Mouse (Mus musculus) heart, embryonic 11.5 days (tissue): Measurements from ENCODE around the gene Hspa1a. TPM values are rescaled to one million over a fixed set of nuclear protein-coding genes. Genes with fewer than 3 reads are reported as not detected.
"Not testable (repeated sequence)": the region's sequence is repeated elsewhere in the genome, so short reads cannot be mapped to it uniquely, and the experiment has no call there.

ENCODE experiments used
- ATAC-seq: fragments of 200-750 bp; cut with Nextera tagmentation; replicated peaks from 2 replicates; pipeline ENCODE4 v1.8.0; 2017; ENCODE audit warnings: moderate library complexity; ENCODE audit not compliant: insufficient number of reproducible peaks, low FRiP score, low TSS enrichment
- H3K27ac ChIP-seq: fragments of 300-500 bp; sonication (generic); 2 replicates; pipeline ENCODE4 v1.5.1; 2014; ENCODE audit warnings: mild to moderate bottlenecking, low read depth, low read length
- H3K27me3 ChIP-seq: fragments of 300-500 bp; sonication (generic); 2 replicates; pipeline ENCODE4 v1.6.1; 2014; ENCODE audit warnings: mild to moderate bottlenecking, low read length, mixed read lengths; ENCODE audit not compliant: control insufficient read depth, insufficient read depth
- H3K36me3 ChIP-seq: fragments of 300-500 bp; sonication (generic); 2 replicates; pipeline ENCODE4 v1.6.1; 2014; ENCODE audit warnings: mild to moderate bottlenecking, low read length, moderate library complexity, mixed read lengths; ENCODE audit not compliant: control insufficient read depth, insufficient read depth
- H3K4me1 ChIP-seq: fragments of 300-500 bp; sonication (generic); 2 replicates; pipeline ENCODE4 v1.6.1; 2014; ENCODE audit warnings: low read length; ENCODE audit not compliant: control insufficient read depth, insufficient read depth
- H3K4me2 ChIP-seq: fragments of 300-500 bp; sonication (generic); 2 replicates; pipeline ENCODE4 v1.6.1; 2014; ENCODE audit warnings: mild to moderate bottlenecking, moderate library complexity
- H3K4me3 ChIP-seq: fragments of 300-500 bp; sonication (generic); 2 replicates; pipeline ENCODE4 v1.5.1; 2014; ENCODE audit warnings: low read depth, low read length
- H3K9ac ChIP-seq: fragments of 300-500 bp; sonication (generic); 2 replicates; pipeline ENCODE4 v1.6.1; 2014; ENCODE audit warnings: mild to moderate bottlenecking, low read depth, low read length, moderate library complexity
- H3K9me3 ChIP-seq: fragments of 300-500 bp; sonication (generic); replicated peaks from 2 replicates; pipeline ENCODE4 v1.6.1; 2016; ENCODE audit warnings: low read length; ENCODE audit not compliant: control insufficient read depth
- WGBS: fragments of 180-500 bp; shearing (Covaris S2); extraction: QIAGEN DNeasy Blood & Tissue Kit; methylation state at CpG from one replicate; pipeline ENCODE4 v1.1.7; 2014; ENCODE audit not compliant: insufficient replicate concordance; 5-methylcytosine and 5-hydroxymethylcytosine counted together
- polyA plus RNA-seq: library from polyadenylated mRNA; unstranded; fragments of >200 nt; fragmentation: Nextera tagmentation; extraction: Ambion mirVana; gene quantifications from 2 replicates; pipeline ENCODE4 v1.2.1, GENCODE M21; 2014

The Hspa1a gene
- polyA plus RNA-seq, 1 experiment from 2014 or later = 1.9 TPM

- Histone ChIP-seq H3K9me3 (no peaks in the 10 kb centered on the region), H3K4me1 (peaks cover 8% of the 10 kb centered on the region; the same call in 1 of the 2 replicates), H3K4me3 (no peak overlapping the region), H3K9ac (no peak overlapping the region), H3K4me2 (no peak overlapping the region), H3K27me3 (no peaks in the 10 kb centered on the region), H3K27ac (no peak overlapping the region), H3K36me3 (peaks cover 46% of the 10 kb centered on the region)
- ATAC-seq = no peak
- 90% methylated on average over 16 of the region's 16 CpGs for WGBS
These were observed 43.3 kb upstream of the Hspa1a start for GRCm38 (mm10) chr17:35015296-35015695.

DNA sequence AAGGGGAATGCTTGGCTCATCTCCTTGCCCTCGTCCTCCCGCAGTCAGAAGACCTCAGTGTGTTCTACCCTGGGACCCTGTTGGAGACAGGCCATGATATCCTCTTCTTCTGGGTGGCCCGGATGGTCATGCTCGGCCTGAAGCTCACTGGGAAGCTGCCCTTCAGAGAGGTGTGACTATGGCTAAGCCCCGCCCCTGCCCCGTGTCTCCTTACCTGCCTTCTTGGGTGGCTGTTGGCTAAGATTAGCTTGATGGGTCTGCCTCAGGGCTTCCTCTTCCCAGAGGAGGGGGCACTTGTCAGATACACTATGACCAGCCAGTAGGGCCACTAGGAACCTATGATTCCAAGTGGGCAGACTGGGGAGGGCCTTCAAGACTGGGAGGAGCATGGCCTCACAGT, 41.3 kb upstream of the Hspa1a start:
- no peaks in the 10 kb centered on the region for H3K9me3 ChIP-seq
- H3K4me3 ChIP-seq = no peak overlapping the region
- H3K9ac ChIP-seq = no peak overlapping the region
- peaks cover 8% of the 10 kb centered on the region; the same call in 1 of the 2 replicates for H3K4me1 ChIP-seq
- no peak overlapping the region for H3K4me2 ChIP-seq
- no peak for ATAC-seq
- H3K36me3 ChIP-seq = peaks cover 55% of the 10 kb centered on the region
- no peak overlapping the region for H3K27ac ChIP-seq
- 74% methylated on average over 6 of the region's 6 CpGs for WGBS
- no peaks in the 10 kb centered on the region for H3K27me3 ChIP-seq

GRCm38 (mm10) chr17:35012430-35012829, 40.5 kb upstream of the Hspa1a start:
- no peak for ATAC-seq
- 81% methylated on average over 13 of the region's 13 CpGs for WGBS
- peaks cover 8% of the 10 kb centered on the region; the same call in 1 of the 2 replicates for H3K4me1 ChIP-seq
- H3K4me3 ChIP-seq = no peak overlapping the region
- no peak overlapping the region for H3K27ac ChIP-seq
- H3K9me3 ChIP-seq = no peaks in the 10 kb centered on the region
- H3K4me2 ChIP-seq = no peak overlapping the region
- no peak overlapping the region for H3K9ac ChIP-seq
- H3K27me3 ChIP-seq = no peaks in the 10 kb centered on the region
- peaks cover 62% of the 10 kb centered on the region for H3K36me3 ChIP-seq

- H3K36me3 ChIP-seq = peaks cover 66% of the 10 kb centered on the region
- H3K27ac ChIP-seq = no peak overlapping the region
- no peak for ATAC-seq
- H3K4me3 ChIP-seq = no peak overlapping the region
- H3K9me3 ChIP-seq = no peaks in the 10 kb centered on the region
- WGBS = 92% methylated on average over 8 of the region's 8 CpGs
- H3K9ac ChIP-seq = no peak overlapping the region
- H3K4me2 ChIP-seq = no peak overlapping the region
- no peaks in the 10 kb centered on the region for H3K27me3 ChIP-seq
- peaks cover 6% of the 10 kb centered on the region; the same call in 1 of the 2 replicates for H3K4me1 ChIP-seq
These were observed 39.5 kb upstream of the Hspa1a start for GRCm38 (mm10) chr17:35011440-35011839.

GRCm38 (mm10) chr17:35009586-35009985, 37.6 kb upstream of the Hspa1a start:
- H3K4me1 ChIP-seq = no peaks in the 10 kb centered on the region
- no peak overlapping the region for H3K4me2 ChIP-seq
- WGBS = 86% methylated on average over 7 of the region's 7 CpGs
- no peak overlapping the region for H3K27ac ChIP-seq
- no peak for ATAC-seq
- no peaks in the 10 kb centered on the region for H3K9me3 ChIP-seq
- peaks cover 62% of the 10 kb centered on the region for H3K36me3 ChIP-seq
- no peak overlapping the region for H3K4me3 ChIP-seq
- H3K27me3 ChIP-seq = no peaks in the 10 kb centered on the region
- no peak overlapping the region for H3K9ac ChIP-seq

GRCm38 (mm10) chr17:35007387-35007991, 35.5 kb upstream of the Hspa1a start:
- WGBS = 92% methylated on average over 7 of the region's 7 CpGs
- H3K9me3 ChIP-seq = no peaks in the 10 kb centered on the region
- H3K27me3 ChIP-seq = no peaks in the 10 kb centered on the region
- H3K4me1 ChIP-seq = peaks cover 10% of the 10 kb centered on the region
- H3K9ac ChIP-seq = no peak overlapping the region
- H3K4me3 ChIP-seq = no peak overlapping the region
- peaks cover 48% of the 10 kb centered on the region for H3K36me3 ChIP-seq
- ATAC-seq = no peak
- no peak overlapping the region for H3K27ac ChIP-seq
- H3K4me2 ChIP-seq = no peak overlapping the region

- H3K27ac ChIP-seq, H3K4me2 ChIP-seq, H3K9ac ChIP-seq, H3K27me3 ChIP-seq, H3K4me3 ChIP-seq, ATAC-seq, H3K9me3 ChIP-seq: not testable (repeated sequence)
- H3K36me3 ChIP-seq = peaks cover 36% of the 10 kb centered on the region
- H3K4me1 ChIP-seq = peaks cover 15% of the 10 kb centered on the region
- 100% methylated on average over 4 of the region's 5 CpGs for WGBS
These were observed 33.9 kb upstream of the Hspa1a start for GRCm38 (mm10) chr17:35005902-35006301.

DNA sequence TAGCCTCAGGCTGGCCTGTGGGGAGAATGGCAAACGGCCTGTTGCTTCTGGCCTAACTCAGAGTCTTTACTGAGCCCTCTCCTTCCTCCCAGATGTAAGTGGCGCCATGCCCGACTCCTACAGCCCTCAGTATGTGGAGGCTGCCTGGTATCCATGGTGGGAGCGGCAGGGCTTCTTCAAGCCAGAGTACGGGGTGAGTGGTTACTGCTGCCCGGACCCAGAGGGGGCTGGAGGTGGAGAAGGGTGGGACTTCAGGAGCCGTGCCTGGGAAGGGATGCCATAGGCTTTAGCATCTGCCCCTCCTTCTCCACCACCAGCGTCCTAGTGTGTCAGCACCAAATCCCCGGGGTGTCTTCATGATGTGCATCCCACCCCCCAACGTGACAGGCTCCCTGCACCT, 33.2 kb upstream of the Hspa1a start:
- ATAC-seq = no peak
- 95% methylated on average over 10 of the region's 10 CpGs for WGBS
- peaks cover 29% of the 10 kb centered on the region for H3K36me3 ChIP-seq
- H3K4me3 ChIP-seq = no peak overlapping the region
- no peak overlapping the region for H3K4me2 ChIP-seq
- H3K9me3 ChIP-seq = no peaks in the 10 kb centered on the region
- no peak overlapping the region for H3K27ac ChIP-seq
- H3K27me3 ChIP-seq = no peaks in the 10 kb centered on the region
- peaks cover 15% of the 10 kb centered on the region for H3K4me1 ChIP-seq
- no peak overlapping the region for H3K9ac ChIP-seq

DNA sequence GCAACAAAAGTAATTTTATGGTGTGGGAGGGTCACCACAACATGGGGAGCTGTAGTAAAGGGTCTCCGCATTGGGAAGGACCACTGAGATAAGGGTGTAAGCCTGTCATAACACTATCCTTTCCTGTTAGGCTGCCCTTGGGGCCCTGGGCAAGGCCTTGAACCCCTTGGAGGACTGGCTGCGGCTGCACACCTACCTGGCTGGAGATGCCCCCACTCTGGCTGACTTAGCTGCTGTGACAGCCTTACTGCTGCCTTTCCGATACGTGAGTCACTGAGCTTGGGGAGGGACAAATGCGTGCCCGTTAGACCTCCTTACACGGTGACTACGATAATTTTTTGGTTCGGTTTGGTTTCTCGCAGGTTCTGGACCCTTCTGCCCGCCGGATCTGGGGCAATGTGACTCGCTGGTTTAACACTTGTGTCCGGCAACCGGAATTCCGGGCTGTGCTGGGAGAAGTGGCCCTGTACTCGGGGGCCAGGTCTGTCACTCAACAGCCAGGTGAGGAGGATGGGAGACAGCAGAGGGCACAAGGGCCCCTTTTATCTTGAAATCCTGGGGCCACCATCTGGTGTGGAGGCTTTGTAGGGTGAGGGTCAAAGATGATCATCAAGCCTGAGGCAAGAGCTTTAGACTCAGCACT, 32.2 kb upstream of the Hspa1a start:
- Histone ChIP-seq H3K36me3 (peaks cover 26% of the 10 kb centered on the region), H3K4me2 (no peak overlapping the region), H3K9me3 (no peaks in the 10 kb centered on the region), H3K9ac (no peak overlapping the region), H3K27me3 (no peaks in the 10 kb centered on the region), H3K4me1 (peaks cover 20% of the 10 kb centered on the region), H3K4me3 (no peak overlapping the region), H3K27ac (no peak overlapping the region)
- ATAC-seq = no peak
- 90% methylated on average over 17 of the region's 17 CpGs for WGBS
